Mouse (Mus musculus) activated CD4-positive, CD25-positive, alpha-beta regulatory T cell, adult 4 months (primary cell): ENCODE data around the gene Tmem132d. TPM values are rescaled to one million over a fixed set of nuclear protein-coding genes. Genes with fewer than 3 reads are reported as not detected.

Experiments
- ATAC-seq: one replicate; pipeline ENCODE4 v1.8.0; 2017
- polyA plus RNA-seq, 2 experiments: library from polyadenylated mRNA; unstranded; fragments of 100-300 nt; shearing (Covaris generic); gene quantifications; one replicate each; pipeline ENCODE4 v1.2.1; 2017

Tmem132d gene
- not detected for polyA plus RNA-seq

- no peak for ATAC-seq
Measured at GRCm38 (mm10) chr5:128432916-128433315, at the start of gene Tmem132d. Gene Tmem132d, minus strand, starts transcription at chr5:128433077.

- ATAC-seq: no peak
Measured at GRCm38 (mm10) chr5:128480816-128481215, 47.9 kb upstream of the Tmem132d start.

- no peak for ATAC-seq
Measured at GRCm38 (mm10) chr5:128475372-128475771, 42.5 kb upstream of the Tmem132d start.

- ATAC-seq: no peak
Measured at GRCm38 (mm10) chr5:128469812-128470211, 36.9 kb upstream of the Tmem132d start.

GRCm38 (mm10) chr5:128464514-128464913, 31.6 kb upstream of the Tmem132d start:
- ATAC-seq: no peak

GRCm38 (mm10) chr5:128460605-128461004, 27.7 kb upstream of the Tmem132d start:
- ATAC-seq: no peak

- no peak for ATAC-seq
Measured at GRCm38 (mm10) chr5:128455732-128456131, 22.9 kb upstream of the Tmem132d start.

GRCm38 (mm10) chr5:128452196-128452595, 19.3 kb upstream of the Tmem132d start:
- no peak for ATAC-seq

GRCm38 (mm10) chr5:128450808-128451207, 17.9 kb upstream of the Tmem132d start:
- ATAC-seq: no peak

GRCm38 (mm10) chr5:128444876-128445275, 12.0 kb upstream of the Tmem132d start:
- no peak for ATAC-seq

GRCm38 (mm10) chr5:128443848-128444247, 11.0 kb upstream of the Tmem132d start:
- peak; percentile 28 for ATAC-seq

GRCm38 (mm10) chr5:128441121-128441520, 8.2 kb upstream of the Tmem132d start:
- ATAC-seq: no peak

GRCm38 (mm10) chr5:128439828-128440227, 7.0 kb upstream of the Tmem132d start:
- ATAC-seq: no peak

- ATAC-seq: no peak
Measured at GRCm38 (mm10) chr5:128438078-128438477, 5.2 kb upstream of the Tmem132d start.

- ATAC-seq: no peak
Measured at GRCm38 (mm10) chr5:128436909-128437308, 4.0 kb upstream of the Tmem132d start.

GRCm38 (mm10) chr5:128435683-128436082, 2.8 kb upstream of the Tmem132d start:
- ATAC-seq: no peak

GRCm38 (mm10) chr5:128433786-128434185, 909 bp upstream of the Tmem132d start:
- no peak for ATAC-seq

- ATAC-seq: no peak
Measured at GRCm38 (mm10) chr5:128432422-128432821, 455 bp downstream of the Tmem132d start.

- ATAC-seq: no peak
Measured at GRCm38 (mm10) chr5:128424636-128425035, 8.2 kb downstream of the Tmem132d start.

GRCm38 (mm10) chr5:128424213-128424612, 8.7 kb downstream of the Tmem132d start:
- no peak for ATAC-seq

GRCm38 (mm10) chr5:128422090-128422489, 10.8 kb downstream of the Tmem132d start:
- ATAC-seq: no peak

GRCm38 (mm10) chr5:128418149-128418710, 14.6 kb downstream of the Tmem132d start:
- ATAC-seq: no peak

GRCm38 (mm10) chr5:128414056-128414455, 18.8 kb downstream of the Tmem132d start:
- ATAC-seq: no peak

GRCm38 (mm10) chr5:128412306-128412705, 20.6 kb downstream of the Tmem132d start:
- ATAC-seq: no peak

- no peak for ATAC-seq
Measured at GRCm38 (mm10) chr5:128407546-128407945, 25.3 kb downstream of the Tmem132d start.
